ENCODE assay signal across 12 mouse cellular contexts in the genomic region with DNA sequence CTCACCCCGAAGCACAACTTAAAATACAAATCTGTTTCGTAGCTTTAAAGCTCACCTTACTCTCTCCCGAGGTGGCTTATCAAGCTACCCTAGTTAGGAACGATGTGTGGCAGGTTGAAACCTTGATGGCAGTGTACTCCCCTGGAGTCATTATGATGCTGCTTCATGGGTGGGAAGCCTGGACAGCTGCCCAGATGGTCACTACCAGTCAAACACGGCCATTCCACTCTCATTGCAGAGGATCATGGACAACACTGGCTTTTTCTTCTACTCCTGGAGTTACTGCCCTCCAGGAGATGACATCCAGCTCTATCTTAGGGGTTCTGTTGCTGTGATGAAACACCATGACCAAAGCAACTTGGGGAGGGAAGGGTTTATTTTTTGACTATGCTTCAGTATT.
"Had no signal": no experiment of that assay in that cellular context is flagged by ENCODE, and none has a peak within 500 bp of the region (broad histone marks: within the 10 kb centered on the region; RNA-seq: fewer than 3 reads in every experiment).

No protein-coding gene starts in this region.

- H3K4me2 ChIP-seq: limb, embryonic 15.5 days; liver, embryonic 12.5 days; lung, embryonic 15.5 days; midbrain, embryonic 13.5 days; neural tube, embryonic 12.5 days had no signal

- H3K36me3 ChIP-seq: limb, embryonic 15.5 days; liver, embryonic 12.5 days; lung, embryonic 15.5 days; midbrain, embryonic 13.5 days; neural tube, embryonic 12.5 days had no signal

- H3K9me3 ChIP-seq: limb, embryonic 15.5 days; lung, embryonic 15.5 days; midbrain, embryonic 13.5 days; neural tube, embryonic 12.5 days had no signal

- H3K27ac ChIP-seq: left cerebral cortex, adult 2 months; limb, embryonic 15.5 days; liver, embryonic 12.5 days; lung, embryonic 15.5 days; midbrain, embryonic 13.5 days; neural tube, embryonic 12.5 days had no signal

- H3K4me1 ChIP-seq: liver, embryonic 12.5 days; midbrain, embryonic 13.5 days; neural tube, embryonic 12.5 days had no signal

- H3K9ac ChIP-seq: limb, embryonic 15.5 days; liver, embryonic 12.5 days; lung, embryonic 15.5 days; midbrain, embryonic 13.5 days; neural tube, embryonic 12.5 days had no signal

- ATAC-seq: liver, embryonic 12.5 days; midbrain, embryonic 13.5 days had no signal

- DNase-seq: kidney, adult 9 months; kidney, postnatal 10 days; retina, postnatal 1 day; right cerebral cortex, postnatal 4 days; spleen, adult 18-20 months; thymus, postnatal 36 days had no signal

- H3K27me3 ChIP-seq: limb, embryonic 15.5 days; liver, embryonic 12.5 days; lung, embryonic 15.5 days; midbrain, embryonic 13.5 days; neural tube, embryonic 12.5 days had no signal

- H3K4me3 ChIP-seq: left cerebral cortex, adult 2 months; limb, embryonic 15.5 days; liver, embryonic 12.5 days; lung, embryonic 15.5 days; midbrain, embryonic 13.5 days; neural tube, embryonic 12.5 days had no signal
